Mouse (Mus musculus) Patski (cell line): ENCODE measurements around the gene Stxbp6. TPM values are rescaled to one million over a fixed set of nuclear protein-coding genes. Genes with fewer than 3 reads are reported as not detected.

Experiments
- ATAC-seq: fragments of 100-300 bp; one replicate; pipeline ENCODE4 v1.8.0; 2021
- CTCF ChIA-PET: fragments of 350-600 bp; sonication (Branson Sonifier 250); formaldehyde crosslinking; loops from one replicate; lab custom pipeline; 2022; ENCODE audit warnings: inconsistent platforms; lab: Charles Lee
- POLR2A ChIA-PET: fragments of 350-600 bp; sonication (Branson Sonifier 250); formaldehyde crosslinking; loops from one replicate; lab custom pipeline; 2022; ENCODE audit warnings: antibody characterized with exemption, inconsistent platforms; lab: Charles Lee
- DNase-seq: peaks from one replicate; pipeline ENCODE4 v3.0.0-alpha.2; 2011; ENCODE audit warnings: low read depth, low spot score
- H3K27me3 ChIP-seq: fragments of 371-371 bp; one replicate; pipeline ENCODE4 v1.5.1; 2021
- CTCF ChIP-seq: fragments of 100-300 bp; IDR thresholded peaks from one replicate; pipeline ENCODE4 v1.5.1; 2021
- in situ Hi-C: fragments of 300-500 bp; cut with MboI; formaldehyde crosslinking; loops from 3 replicates; pipeline ENCODE4 v1.11.1; 2018; ENCODE audit warnings: low pct_unique_long_range_greater_than_20kb, mixed read lengths
- polyA plus RNA-seq: library from polyadenylated mRNA; unstranded; gene quantifications from one replicate; pipeline ENCODE4 v1.2.3, GENCODE M21; 2021

Stxbp6 gene
- polyA plus RNA-seq, 1 experiment from 2014 or later, result 29.8 TPM

DNA sequence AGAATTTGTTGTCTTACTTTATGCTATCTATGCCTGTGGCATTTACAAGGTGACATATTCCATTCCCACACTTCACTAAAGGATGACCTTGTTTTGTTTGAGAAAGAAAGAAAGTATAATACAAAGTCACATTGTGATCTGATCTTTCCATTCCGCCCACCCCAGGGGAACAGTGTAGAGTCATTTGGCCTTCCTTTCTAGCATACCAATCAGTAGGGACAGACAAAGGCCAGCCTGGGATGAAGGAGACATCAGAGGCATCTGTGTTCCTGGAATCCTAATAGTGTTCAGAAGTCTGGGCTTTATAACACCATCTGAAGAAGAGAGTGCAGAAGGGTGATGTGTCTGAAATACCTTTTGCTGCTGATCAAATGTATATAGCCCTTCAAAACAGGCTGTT, 178.0 kb downstream of the Stxbp6 start:
- DNase-seq (no peak), ATAC-seq (no peak)
- ChIA-PET POLR2A (no interaction called here), CTCF (interaction anchor here (1.0 kb wide), 1 partner anchor 27 kb away, joined by 3 read pairs; no protein-coding TSS in a partner anchor)
- in situ Hi-C loops, result no loop called here
- H3K27me3 ChIP-seq, result no peaks in the 10 kb centered on the region
- TF ChIP-seq CTCF, result no peak

DNA sequence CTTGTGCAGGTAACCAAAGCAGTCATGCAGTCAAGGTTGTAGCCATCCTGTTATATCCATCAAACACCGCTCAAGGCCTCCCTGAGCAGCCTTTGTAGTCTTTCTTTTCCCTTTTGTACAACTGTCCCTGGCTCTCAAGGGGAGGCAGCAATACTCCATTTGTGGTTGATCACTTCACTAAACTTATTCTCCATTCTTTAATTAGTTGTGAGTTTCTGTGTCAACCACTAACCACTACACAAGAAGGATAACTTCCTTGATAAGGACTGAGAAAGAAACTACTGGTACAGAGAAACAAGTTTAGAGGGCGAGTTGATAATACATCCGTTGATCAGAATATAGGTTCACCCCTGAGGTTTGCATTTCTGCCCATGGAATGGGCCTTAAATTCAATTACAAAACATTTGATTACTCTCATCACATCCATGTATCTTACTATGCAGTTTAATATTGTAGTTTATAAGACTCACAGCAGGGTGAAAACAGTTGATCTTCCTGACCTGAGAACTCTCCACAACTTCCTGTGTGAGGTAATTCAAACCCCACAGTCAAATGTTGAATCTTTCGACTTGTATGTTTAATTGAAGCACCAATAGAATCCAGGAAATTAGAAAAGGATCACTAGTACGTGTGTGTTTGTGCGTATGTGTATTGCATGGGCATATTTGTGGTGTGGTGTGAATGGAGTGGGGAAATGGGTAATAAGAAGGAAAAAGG, 184.7 kb downstream of the Stxbp6 start:
- CTCF ChIA-PET, result no interaction called here
- ATAC-seq (no peak), DNase-seq (no peak)
- no peak for TF ChIP-seq CTCF
- in situ Hi-C loops, result no loop called here
- POLR2A ChIA-PET, result no interaction called here
- H3K27me3 ChIP-seq, result no peaks in the 10 kb centered on the region

DNA sequence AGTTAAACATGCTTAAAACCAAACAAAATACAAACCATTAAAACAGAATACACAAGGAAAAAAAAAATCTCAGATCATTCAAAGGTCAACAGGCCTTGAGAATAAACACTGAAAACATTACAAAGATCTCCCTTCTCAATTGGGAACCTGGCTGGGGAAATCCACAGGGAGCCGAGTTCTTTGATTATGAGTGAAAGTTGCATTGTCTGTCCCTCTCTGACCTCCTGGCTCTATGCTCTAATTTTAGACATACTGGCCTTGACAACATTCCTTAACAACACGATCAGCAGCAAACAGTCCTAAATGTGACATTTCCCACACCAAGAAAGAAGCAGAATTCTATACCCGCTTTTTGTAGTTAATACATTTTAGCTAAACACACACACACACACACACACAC, 187.7 kb downstream of the Stxbp6 start:
- ChIA-PET CTCF (no interaction called here), POLR2A (no interaction called here)
- no peak for ATAC-seq
- no peak for TF ChIP-seq CTCF
- DNase-seq, result no peak
- H3K27me3 ChIP-seq, result no peaks in the 10 kb centered on the region
- in situ Hi-C loops, result no loop called here

DNA sequence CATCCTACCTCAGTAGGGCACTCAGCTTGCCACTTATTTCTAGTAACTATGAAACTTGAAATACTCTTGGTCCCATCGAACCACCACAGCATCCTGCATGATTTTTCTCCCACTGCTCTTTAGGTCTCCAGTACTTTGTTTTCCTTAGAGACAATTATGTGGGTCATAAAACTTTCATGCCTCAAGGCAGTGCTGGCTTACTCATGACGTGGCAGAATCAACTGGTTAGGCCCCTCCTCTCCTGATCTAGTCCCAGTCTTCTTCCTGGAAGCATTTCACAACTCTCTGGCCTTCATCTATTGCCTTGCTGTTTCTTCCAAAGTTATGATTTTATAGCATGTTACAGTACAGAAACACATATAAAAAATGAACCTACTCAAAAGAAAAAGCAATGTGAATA, 201.8 kb downstream of the Stxbp6 start:
- TF ChIP-seq CTCF, result no peak
- CTCF ChIA-PET, result no interaction called here
- in situ Hi-C loops, result no loop called here
- H3K27me3 ChIP-seq, result no peaks in the 10 kb centered on the region
- DNase-seq (peak; percentile 39), ATAC-seq (peak; percentile 100)
- POLR2A ChIA-PET, result interaction anchor here (1.0 kb wide), 1 partner anchor 46 kb away, joined by 3 read pairs; no protein-coding TSS in a partner anchor

DNA sequence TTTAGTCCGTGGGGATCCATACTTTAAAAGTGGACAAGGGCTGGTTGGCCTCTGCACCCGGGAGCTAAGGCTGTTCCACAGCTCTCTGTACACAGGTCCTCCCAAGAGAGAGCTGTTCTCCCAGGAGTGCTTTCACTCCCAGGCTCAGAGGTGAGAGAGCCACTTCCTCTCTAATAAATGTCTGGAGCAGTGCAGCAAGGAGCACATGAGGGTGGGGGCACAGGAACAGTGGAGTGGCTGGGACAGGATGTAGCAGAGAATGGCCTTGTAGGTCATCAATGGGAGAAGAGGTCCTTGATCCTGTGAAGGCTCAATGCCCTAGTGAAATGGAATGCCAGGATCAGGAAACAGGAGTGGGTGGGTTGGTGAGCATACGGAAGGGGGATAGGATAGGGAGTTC, 209.1 kb downstream of the Stxbp6 start:
- ChIA-PET POLR2A (interaction anchor here (0.6 kb wide), 1 partner anchor 170 kb away, joined by 4 read pairs; no protein-coding TSS in a partner anchor), CTCF (no interaction called here)
- no peak for ATAC-seq
- TF ChIP-seq CTCF, result no peak
- in situ Hi-C loops, result no loop called here
- DNase-seq, result no peak
- no peaks in the 10 kb centered on the region for H3K27me3 ChIP-seq

DNA sequence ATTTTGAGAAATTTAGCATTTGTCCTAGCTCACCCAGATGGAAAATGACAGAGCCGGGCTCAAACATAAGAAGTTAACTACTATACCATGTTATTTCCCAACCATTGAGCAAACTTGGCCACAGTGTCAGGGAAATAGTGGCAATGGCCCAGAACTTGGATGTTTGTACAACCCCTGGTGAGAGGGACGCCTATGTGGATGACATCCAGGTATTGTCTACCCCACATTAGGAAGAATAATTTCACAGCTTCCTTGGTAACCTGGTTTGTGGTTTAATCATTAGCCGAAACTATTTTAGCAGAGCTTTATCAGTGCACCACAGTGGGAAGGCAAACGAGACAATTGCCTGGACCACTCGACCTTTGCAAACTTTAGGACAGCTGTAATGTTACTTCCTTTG, 215.1 kb downstream of the Stxbp6 start:
- POLR2A ChIA-PET, result no interaction called here
- CTCF ChIA-PET, result interaction anchor here (1.6 kb wide), 1 partner anchor 11 kb away, joined by 5 read pairs; no protein-coding TSS in a partner anchor
- ATAC-seq, result peak; percentile 51

DNA sequence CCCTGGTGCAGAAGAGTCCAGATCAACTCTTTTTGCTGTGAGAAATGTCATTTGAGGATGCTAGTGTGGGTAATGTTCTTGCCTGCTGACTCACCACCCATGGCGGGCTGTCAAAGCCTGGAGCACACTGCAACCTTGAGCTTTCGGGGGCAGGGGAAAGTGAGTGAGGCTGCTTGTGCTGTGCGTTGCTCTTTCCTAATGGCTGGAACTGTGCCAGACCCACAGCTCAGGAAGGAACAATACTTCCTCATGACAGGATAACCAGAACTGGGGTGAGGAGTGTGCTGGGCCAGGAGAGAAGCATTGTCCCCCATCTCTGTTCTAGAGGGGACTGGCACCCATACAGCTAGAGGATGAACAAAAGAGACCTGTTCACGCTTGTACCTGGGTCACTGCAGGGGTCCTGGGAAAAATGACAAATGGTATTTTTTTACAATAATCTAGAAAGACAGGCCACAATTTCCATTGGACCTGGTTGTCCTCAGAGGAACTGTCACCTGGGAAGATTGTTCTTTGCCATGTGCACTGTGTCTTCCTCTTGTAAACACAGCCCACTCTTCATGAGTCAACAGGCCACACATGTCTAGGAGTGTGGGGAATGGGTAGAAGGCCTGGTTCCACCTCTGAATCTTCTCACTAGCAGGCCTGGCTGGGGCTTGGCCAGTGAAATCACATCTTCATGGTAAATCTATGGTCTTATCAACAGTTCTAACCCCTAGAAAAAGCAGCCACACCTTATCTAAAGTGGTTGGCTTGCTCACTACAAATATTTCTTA, 216.2 kb downstream of the Stxbp6 start:
- ATAC-seq (peak; percentile 98), DNase-seq (peak; percentile 72)
- CTCF ChIA-PET, result interaction anchor here (1.6 to 2.0 kb wide), 2 partner anchors 10 kb away, joined by 5 read pairs; no protein-coding TSS in a partner anchor
- no peaks in the 10 kb centered on the region for H3K27me3 ChIP-seq
- POLR2A ChIA-PET, result no interaction called here
- no peak for TF ChIP-seq CTCF
- in situ Hi-C loops, result no loop called here

More for the DNA sequence above, 215.1 kb downstream of the Stxbp6 start:
- no peak for TF ChIP-seq CTCF
- H3K27me3 ChIP-seq, result no peaks in the 10 kb centered on the region
- DNase-seq, result peak; percentile 35
- in situ Hi-C loops, result no loop called here

DNA sequence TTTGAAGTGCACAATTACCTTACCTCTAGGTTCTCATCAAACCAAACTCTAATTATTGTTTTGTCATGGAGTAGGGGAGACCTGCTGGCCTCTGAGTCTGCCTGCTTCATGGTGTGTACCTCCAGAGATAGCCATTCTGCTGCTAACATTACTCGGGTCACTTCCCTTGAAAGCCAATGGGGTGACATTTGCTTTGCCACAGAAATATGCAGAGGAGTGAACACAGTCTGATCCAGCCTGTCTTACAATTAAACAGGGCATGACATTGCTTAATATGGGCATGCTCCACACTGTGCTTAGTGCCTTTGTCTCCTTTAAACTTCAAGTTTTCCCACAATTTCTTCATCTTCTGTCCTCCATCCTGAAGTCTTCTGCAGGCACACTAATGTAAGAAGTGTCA, 222.5 kb downstream of the Stxbp6 start:
- ChIA-PET POLR2A (no interaction called here), CTCF (interaction anchor here (2.2 kb wide), 1 partner anchor 309 kb away, joined by 5 read pairs; no protein-coding TSS in a partner anchor)
- in situ Hi-C loops, result loop anchor here (5.0 kb wide), 1 partner anchor 310 kb away; no protein-coding TSS in a partner anchor
- no peak for DNase-seq
- no peak for ATAC-seq
- no peak for TF ChIP-seq CTCF
- H3K27me3 ChIP-seq, result no peaks in the 10 kb centered on the region

DNA sequence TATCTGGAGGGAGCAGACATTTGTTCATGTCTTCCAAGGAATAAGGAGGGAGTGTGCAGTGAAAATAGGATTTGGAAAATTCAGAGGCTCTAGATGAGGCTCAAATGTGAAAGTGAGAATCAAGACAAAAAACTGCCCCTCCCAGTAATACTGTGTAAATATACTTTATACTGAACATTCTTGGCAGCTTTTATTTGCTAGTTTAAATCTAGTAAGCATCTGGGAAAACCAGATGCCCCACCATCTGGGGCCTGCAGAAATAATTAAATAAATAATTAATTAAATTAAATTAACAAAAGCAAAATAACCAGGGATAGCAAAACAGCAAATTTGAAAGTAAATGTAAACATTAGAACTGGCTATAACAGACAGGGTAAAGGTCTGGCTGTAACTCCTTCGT, 224.0 kb downstream of the Stxbp6 start:
- ChIA-PET CTCF (interaction anchor here (0.7 to 1.7 kb wide), 2 partner anchors 311 to 313 kb away, joined by 3 to 5 read pairs; no protein-coding TSS in a partner anchor), POLR2A (no interaction called here)
- DNase-seq (no peak), ATAC-seq (no peak)
- TF ChIP-seq CTCF, result no peak
- in situ Hi-C loops, result loop anchor here (5.0 kb wide), 1 partner anchor 312 kb away; no protein-coding TSS in a partner anchor
- no peaks in the 10 kb centered on the region for H3K27me3 ChIP-seq

DNA sequence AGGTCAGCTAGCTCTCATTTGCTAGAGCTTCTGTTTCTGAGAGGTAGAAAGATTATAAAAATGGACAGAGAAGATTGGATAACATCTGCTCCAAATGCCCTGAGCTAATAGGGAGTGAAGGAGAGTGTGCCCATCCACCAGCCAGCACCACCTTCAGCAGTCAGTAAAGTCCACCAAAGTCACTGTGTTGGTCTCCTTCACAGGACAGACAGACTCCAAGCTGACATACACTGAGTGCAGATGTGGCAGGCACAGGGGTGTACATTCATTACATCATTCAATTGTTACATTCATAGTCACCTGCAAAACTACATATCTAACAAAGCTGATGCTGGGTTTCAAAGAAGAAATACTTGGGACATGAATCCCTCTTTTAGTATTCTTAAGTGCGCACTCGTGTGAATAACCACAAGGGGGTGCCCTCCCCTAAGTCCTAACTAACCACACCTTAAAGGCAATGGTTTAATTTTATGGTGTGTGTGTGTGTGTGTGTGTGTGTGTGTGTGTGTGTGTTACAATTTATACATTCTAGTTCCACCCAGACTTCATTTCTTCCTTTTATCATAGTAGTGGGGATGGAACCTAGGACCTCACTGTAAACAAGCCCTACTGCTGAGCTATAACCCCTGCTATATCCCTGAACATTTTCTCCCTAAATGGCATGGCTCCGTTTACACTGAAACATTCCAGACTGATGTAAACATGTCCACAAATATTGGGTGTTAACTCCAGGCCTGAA, 225.9 kb downstream of the Stxbp6 start:
- POLR2A ChIA-PET, result interaction anchor here (0.6 kb wide), 1 partner anchor 211 kb away, joined by 3 read pairs; no protein-coding TSS in a partner anchor
- DNase-seq (no peak), ATAC-seq (peak; percentile 57)
- CTCF ChIA-PET, result interaction anchor here (0.8 to 2.3 kb wide), 10 partner anchors 10 to 339 kb away, joined by 3 to 14 read pairs (median 4); no protein-coding TSS in a partner anchor
- no peaks in the 10 kb centered on the region for H3K27me3 ChIP-seq
- in situ Hi-C loops, result no loop called here
- TF ChIP-seq CTCF, result peak; percentile 64
